In genomic region chr4:117752469-117752868, GRCm38 (mm10) we compare ENCODE assay signal across 34 mouse cellular contexts. TPM values are rescaled to one million over a fixed set of nuclear protein-coding genes. Genes with fewer than 3 reads are reported as not detected.
"Had no signal": no experiment of that assay in that cellular context is flagged by ENCODE, and none has a peak within 500 bp of the region (broad histone marks: within the 10 kb centered on the region; RNA-seq: fewer than 3 reads in every experiment).

No protein-coding gene starts in this region.

RNA-seq across cellular contexts. Expression of gene Klf17, which starts 13.0 kb away (rescaled TPM):
- total RNA-seq: gastrocnemius, adult 2 months; gastrocnemius, postnatal 10 days; gastrocnemius, postnatal 25 days; gastrocnemius, postnatal 4 days; granulocyte monocyte progenitor cell, adult 5-6 weeks; heart, adult 18-20 months; heart, adult 8-10 months; heart, postnatal 10 days; heart, postnatal 25 days; heart, postnatal 4 days; layer of hippocampus, adult 2 months; layer of hippocampus, postnatal 10 days; layer of hippocampus, postnatal 25 days; left cerebral cortex, adult 2 months; left cerebral cortex, postnatal 14 days; left cerebral cortex, postnatal 36 days had no signal
- polyA plus RNA-seq: heart, embryonic 12.5 days; heart, embryonic 14.5 days; heart, embryonic 16.5 days; hindbrain, embryonic 10.5 days; hindbrain, embryonic 12.5 days; hindbrain, embryonic 14.5 days; hindbrain, embryonic 16.5 days; intestine, embryonic 15.5 days; intestine, postnatal 0 days; kidney, embryonic 14.5 days; kidney, embryonic 16.5 days; limb, embryonic 12.5 days; limb, embryonic 14.5 days; liver, embryonic 12.5 days; liver, embryonic 14.5 days had no signal

RNA-seq across cellular contexts. Expression of gene Gm12845, which starts 28.3 kb away (rescaled TPM):
- total RNA-seq: gastrocnemius, adult 2 months; gastrocnemius, postnatal 10 days; gastrocnemius, postnatal 25 days; gastrocnemius, postnatal 4 days; granulocyte monocyte progenitor cell, adult 5-6 weeks; heart, adult 18-20 months; heart, adult 8-10 months; heart, postnatal 10 days; heart, postnatal 25 days; heart, postnatal 4 days; layer of hippocampus, adult 2 months; layer of hippocampus, postnatal 10 days; layer of hippocampus, postnatal 25 days; left cerebral cortex, adult 2 months; left cerebral cortex, postnatal 14 days; left cerebral cortex, postnatal 36 days had no signal
- polyA plus RNA-seq: heart, embryonic 10.5 days; heart, embryonic 12.5 days; heart, embryonic 14.5 days; heart, embryonic 16.5 days; hindbrain, embryonic 10.5 days; hindbrain, embryonic 12.5 days; hindbrain, embryonic 14.5 days; hindbrain, embryonic 16.5 days; inflammation-experienced regulatory T-cells, adult 6 months; intestine, embryonic 15.5 days; intestine, postnatal 0 days; kidney, embryonic 14.5 days; kidney, embryonic 16.5 days; limb, embryonic 10.5 days; limb, embryonic 12.5 days; limb, embryonic 14.5 days; liver, embryonic 12.5 days; liver, embryonic 14.5 days had no signal
